Mouse (Mus musculus): ENCODE data around the gene Scgb2b15. TPM values are rescaled to one million over a fixed set of nuclear protein-coding genes. Genes with fewer than 3 reads are reported as not detected.

Scgb2b15 gene
- not detected for polyA plus RNA-seq (2014; fragmentation: Illumina TruSeq; extraction: RNeasy Lipid Tissue Mini Kit (QIAGEN cat#74804); ENCODE audit: low read depth, low replicate concordance)

DNA sequence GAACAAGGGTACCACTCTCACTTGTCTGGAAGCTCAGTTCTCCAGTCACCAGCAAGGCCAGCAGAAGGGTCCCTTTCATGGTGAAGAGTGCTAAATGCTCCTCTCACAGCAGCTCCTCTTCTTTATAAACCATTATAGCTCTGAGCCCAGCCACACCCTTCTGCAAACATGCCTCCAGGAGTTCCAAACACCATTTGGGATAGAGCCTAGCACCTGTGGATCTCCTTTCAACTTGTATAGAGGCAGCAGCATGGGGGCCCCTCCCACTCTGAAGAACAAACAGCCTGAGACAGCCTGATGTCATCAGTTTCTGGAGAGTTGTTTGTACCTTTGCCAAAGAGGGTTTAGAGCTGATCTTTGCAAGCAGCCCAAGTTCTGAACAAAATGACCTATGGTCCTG lies at the start of gene Scgb2b15:
Scgb2b15 (minus strand) TSS at position 101 of the 400 bp plus-strand sequence.

DNA sequence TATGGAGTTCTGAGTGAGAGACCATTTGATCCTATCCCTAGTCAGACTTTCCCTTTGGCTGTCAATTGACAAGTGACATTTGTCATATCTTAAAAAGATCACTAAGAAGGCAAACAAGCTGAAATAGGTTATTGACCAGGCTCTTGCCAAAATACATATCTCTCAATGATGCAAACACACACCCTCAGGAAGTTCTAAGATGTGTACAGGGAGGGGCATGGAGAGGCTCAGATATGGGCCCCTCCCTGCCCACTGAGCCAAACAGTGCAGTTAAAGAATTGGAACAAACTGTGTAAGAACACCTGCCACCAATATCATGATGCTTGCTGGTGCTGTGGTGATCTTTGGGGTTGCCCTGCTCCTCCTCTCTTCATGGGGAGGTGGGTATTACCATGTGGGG lies 6.8 kb upstream of the Scgb2b15 start, which contains the start of gene Scgb1b15:
Scgb1b15 (plus strand) TSS at position 301 of the 400 bp plus-strand sequence.

Other genes with a start within 250 kb of the Scgb2b15 start
- not detected for gene Scgb1b15, start 6.9 kb upstream of the Scgb2b15 start, polyA plus RNA-seq (2014; fragmentation: Illumina TruSeq; extraction: RNeasy Lipid Tissue Mini Kit (QIAGEN cat#74804); ENCODE audit: low read depth, low replicate concordance)
- gene Scgb2b17, start 226.9 kb upstream of the Scgb2b15 start, polyA plus RNA-seq (2014; fragmentation: Illumina TruSeq; extraction: RNeasy Lipid Tissue Mini Kit (QIAGEN cat#74804); ENCODE audit: low read depth, low replicate concordance): not detected
- not detected for gene Scgb1b17, start 233.8 kb upstream of the Scgb2b15 start, polyA plus RNA-seq (2014; fragmentation: Illumina TruSeq; extraction: RNeasy Lipid Tissue Mini Kit (QIAGEN cat#74804); ENCODE audit: low read depth, low replicate concordance)